Mouse (Mus musculus): ENCODE measurements around the gene Pde9a.

GRCm38 (mm10) chr17:31503936-31504335 is 117.9 kb downstream of the Pde9a start:
- TF ChIP-seq CTCF (IDR thresholded peaks at IDR 0.05; ENCODE audit: low read depth) (no peak), EP300 (IDR thresholded peaks at IDR 0.05; ENCODE audit: low read depth) (no peak)

All from heart, postnatal 0 days (tissue).